In genomic region chr11:87108409-87108754, GRCm38 (mm10) we compare ENCODE assay signal across 8 mouse cellular contexts. TPM values are rescaled to one million over a fixed set of nuclear protein-coding genes. Genes with fewer than 3 reads are reported as not detected.
DNase-seq lines count a peak whose midpoint lies in the region; ATAC-seq and TF ChIP-seq lines count a peak whose summit lies in the region.

Prr11 (minus strand) TSS chr11:87108708.

- H3K9ac ChIP-seq in heart, embryonic 11.5 days (ENCODE audit: low read depth, low read length) = peak within 1 kb of the TSS; percentile 92
- H3K9ac ChIP-seq in ES-E14 (ENCODE audit: insufficient read depth, low read depth, low read length, poor library complexity, severe bottlenecking) = peak within 1 kb of the TSS; percentile 98

- H3K9me3 ChIP-seq in heart, embryonic 11.5 days (replicated peaks; ENCODE audit: control insufficient read depth, low read length) = no peaks in the 10 kb centered on the region
- H3K9me3 ChIP-seq in ES-E14 (ENCODE audit: control insufficient read depth, insufficient read depth, low read depth, low read length) = no peaks in the 10 kb centered on the region

- ATAC-seq in heart, embryonic 11.5 days (replicated peaks; ENCODE audit: insufficient number of reproducible peaks, low FRiP score, low TSS enrichment) = no peak

- WGBS in heart, embryonic 11.5 days (ENCODE audit: insufficient replicate concordance) = under 1% methylated on average over 14 of the region's 14 CpGs
- WGBS in macrophage (ENCODE audit: missing documents) = 1% methylated on average over 14 of the region's 14 CpGs

- DNase-seq in heart, postnatal 25 days (ENCODE audit: low spot score) = no peak
- DNase-seq in ES-E14 (ENCODE audit: low read depth, low spot score) = no peak
- no peak for DNase-seq in heart, postnatal 4 days
- DNase-seq in ovary, adult 18-20 months (ENCODE audit: low spot score) = no peak
- no peak for DNase-seq in cerebellum, adult 11 months
- DNase-seq in gastrocnemius, adult 18-20 months (ENCODE audit: low spot score) = no peak

- intact Hi-C loops in heart, postnatal 25 days (cut with DNase I) = loop anchor here (2.0 kb wide), 1 partner anchor 18 kb away; the partner anchor contains the start of gene Trim37

- H3K4me3 ChIP-seq in heart, embryonic 11.5 days (ENCODE audit: low read depth, low read length) = peak within 1 kb of the TSS; percentile 99
- H3K4me3 ChIP-seq in ES-E14 (ENCODE audit: insufficient read depth in 1 of 2, low read depth in 1 of 2, low read length in 2 of 2, poor library complexity in 1 of 2, severe bottlenecking in 1 of 2) = peak within 1 kb of the TSS; percentile 94 to 99
- peak within 1 kb of the TSS; percentile 96 for H3K4me3 ChIP-seq in macrophage (ENCODE audit: inconsistent target)

- H3K79me2 ChIP-seq in macrophage (ENCODE audit: inconsistent target) = peaks cover 65% of the 10 kb centered on the region

- H3K27me3 ChIP-seq in heart, embryonic 11.5 days (ENCODE audit: control insufficient read depth, insufficient read depth, low read length) = no peaks in the 10 kb centered on the region

- in situ Hi-C loops in ES-E14 (cut with MboI; ENCODE audit: low sequenced_read_pairs in 2 of 2, unreplicated experiment in 2 of 2) = no loop called here

- peak within 1 kb of the TSS; percentile 93 for H3K27ac ChIP-seq in heart, embryonic 11.5 days (ENCODE audit: low read depth, low read length)
- H3K27ac ChIP-seq in ES-E14 (ENCODE audit: insufficient read depth, low read depth, low read length, poor library complexity, severe bottlenecking) (peak within 1 kb of the TSS; percentile 91), macrophage (peak within 1 kb of the TSS; percentile 82)

- H3K36me3 ChIP-seq in heart, embryonic 11.5 days (ENCODE audit: control insufficient read depth, insufficient read depth, low read length) = peaks cover 5% of the 10 kb centered on the region; the same call in 1 of the 2 replicates
- peaks cover 1% of the 10 kb centered on the region; the same call in 1 of the 2 replicates for H3K36me3 ChIP-seq in ES-E14 (ENCODE audit: control insufficient read depth, insufficient read depth, low read length, poor library complexity, severe bottlenecking)
- no peaks in the 10 kb centered on the region for H3K36me3 ChIP-seq in macrophage (ENCODE audit: inconsistent target)

- H3K4me1 ChIP-seq in heart, embryonic 11.5 days (ENCODE audit: control insufficient read depth, insufficient read depth, low read length) = peaks cover 11% of the 10 kb centered on the region
- peaks cover 0 to 9% of the 10 kb centered on the region in 2 experiments; a peak in 1 of 4 replicates for H3K4me1 ChIP-seq in ES-E14 (ENCODE audit: control insufficient read depth in 2 of 2, insufficient read depth in 2 of 2, low read length in 2 of 2, poor library complexity in 1 of 2)

- peak within 1 kb of the TSS; percentile 72 for H3K4me2 ChIP-seq in heart, embryonic 11.5 days

TF ChIP-seq in ES-E14, 5 proteins besides CTCF, POLR2A, EP300 and RAD21:
- no peak for TF ChIP-seq ZC3H11A (IDR thresholded peaks at IDR 0.05; ENCODE audit: borderline replicate concordance, low read depth, low read length)
- peak; percentile 33; the same call in 1 of the 2 replicates for TF ChIP-seq HCFC1 (IDR thresholded peaks at IDR 0.05; ENCODE audit: borderline replicate concordance, insufficient read depth, low read length)
TF ChIP-seq in ES-E14: peak in this region for 1.

RNA-seq across cellular contexts. Expression of gene Prr11, which starts in this region (rescaled TPM):
- 12.4 and 14.4 TPM in 2 replicates for polyA plus RNA-seq in heart, embryonic 11.5 days (2014; fragmentation: Nextera tagmentation; extraction: Ambion mirVana)
- under 1 TPM; 0.55 to 0.70 TPM for total RNA-seq in heart, postnatal 25 days (2021)
- 7.3 and 9.6 TPM in 2 replicates for total RNA-seq in ES-E14 (2012; rRNA removed)
- total RNA-seq in heart, postnatal 4 days (2021) = 10 to 100 TPM; 10.0 TPM
- 1 to 10 TPM in 8 of 26 experiments, under 1 TPM in 15, not detected in 3; 0.15 to 3.9 (median 0.74) TPM for total RNA-seq in macrophage (2018; cell fraction: chromatin; rRNA removed)
- 1 to 10 TPM in 19 of 26 experiments, under 1 TPM in 7; 0.65 to 3.6 (median 1.5) TPM for total RNA-seq in macrophage (2018; cell fraction: cytosol; rRNA removed)
- total RNA-seq in macrophage (2018; cell fraction: nucleus; rRNA removed) = 1 to 10 TPM in 8 of 26 experiments, under 1 TPM in 18; 0.29 to 4.9 (median 0.69) TPM
- polyA plus RNA-seq in macrophage (2018) = 0.32 to 6.0 TPM (median 3.3 TPM) in 3 replicates
- total RNA-seq in gastrocnemius, adult 18-20 months (2021) = under 1 TPM; 0.16 to 0.17 TPM
